Mouse (Mus musculus) hindbrain, embryonic 11.5 days (tissue): ENCODE results near the gene Toporsl. TPM values are rescaled to one million over a fixed set of nuclear protein-coding genes. Genes with fewer than 3 reads are reported as not detected.

Experiments
- ATAC-seq: fragments of 200-750 bp; cut with Nextera tagmentation; 2 replicates; pipeline ENCODE4 v1.8.0; 2017; ENCODE audit warnings: mild to moderate bottlenecking, moderate TSS enrichment, moderate library complexity; ENCODE audit not compliant: low FRiP score
- DNase-seq: peaks from one replicate; pipeline ENCODE4 v3.0.0-alpha.2; 2015; ENCODE audit warnings: low spot score
- H3K27ac ChIP-seq: fragments of 300-500 bp; sonication (generic); 2 replicates; pipeline ENCODE4 v1.5.1; 2014; ENCODE audit warnings: mild to moderate bottlenecking, low read depth, low read length
- H3K27me3 ChIP-seq: fragments of 300-500 bp; sonication (generic); 2 replicates; pipeline ENCODE4 v1.6.1; 2014; ENCODE audit warnings: mild to moderate bottlenecking, low read length, moderate library complexity, mixed read lengths; ENCODE audit not compliant: control insufficient read depth, insufficient read depth
- H3K36me3 ChIP-seq: fragments of 300-500 bp; sonication (generic); 2 replicates; pipeline ENCODE4 v1.6.1; 2014; ENCODE audit warnings: mild to moderate bottlenecking, low read length, moderate library complexity, mixed read lengths; ENCODE audit not compliant: control insufficient read depth, insufficient read depth
- H3K4me1 ChIP-seq: fragments of 300-500 bp; sonication (generic); replicated peaks from 2 replicates; pipeline ENCODE4 v1.6.1; 2014; ENCODE audit warnings: low read length, mixed read lengths; ENCODE audit not compliant: control insufficient read depth, insufficient read depth
- H3K4me2 ChIP-seq: fragments of 300-500 bp; sonication (generic); replicated peaks from 2 replicates; pipeline ENCODE4 v1.6.1; 2014; ENCODE audit warnings: mild to moderate bottlenecking, low read depth, low read length
- H3K4me3 ChIP-seq: fragments of 300-500 bp; sonication (generic); 2 replicates; pipeline ENCODE4 v1.5.1; 2014; ENCODE audit warnings: low read depth, low read length
- H3K9ac ChIP-seq: fragments of 300-500 bp; sonication (generic); 2 replicates; pipeline ENCODE4 v1.6.1; 2014; ENCODE audit warnings: low read depth, low read length
- H3K9me3 ChIP-seq: fragments of 300-500 bp; sonication (generic); 2 replicates; pipeline ENCODE4 v1.6.1; 2016; ENCODE audit warnings: low read length; ENCODE audit not compliant: control insufficient read depth
- WGBS: fragments of 180-500 bp; shearing (Covaris S2); extraction: QIAGEN DNeasy Blood & Tissue Kit; methylation state at CpG from one replicate; pipeline ENCODE4 v1.1.7; 2014; 5-methylcytosine and 5-hydroxymethylcytosine counted together
- polyA plus RNA-seq: library from polyadenylated mRNA; unstranded; fragments of >200 nt; fragmentation: Nextera tagmentation; extraction: Ambion mirVana; gene quantifications from 2 replicates; pipeline ENCODE4 v1.2.1, GENCODE M21; 2014

The Toporsl gene
- polyA plus RNA-seq = 0.12 TPM in 1 of 2 replicates, not detected in the other

GRCm38 (mm10) chr4:52595927-52596326 is at the start of gene Toporsl:
TSS of gene Toporsl (plus strand) at chr4:52596274.
- no peak within 1 kb of the TSS for H3K4me2 ChIP-seq
- no peak within 1 kb of the TSS for H3K9ac ChIP-seq
- H3K4me1 ChIP-seq = no peaks in the 10 kb centered on the region
- no peaks in the 10 kb centered on the region for H3K36me3 ChIP-seq
- no peaks in the 10 kb centered on the region for H3K27me3 ChIP-seq
- 79% methylated on average over 2 of the region's 2 CpGs for WGBS
- DNase-seq (no peak), ATAC-seq (no peak)
- H3K27ac ChIP-seq = no peak within 1 kb of the TSS
- no peaks in the 10 kb centered on the region for H3K9me3 ChIP-seq
- H3K4me3 ChIP-seq = no peak within 1 kb of the TSS

- Histone ChIP-seq H3K27ac (no peak overlapping the region), H3K27me3 (no peaks in the 10 kb centered on the region), H3K9me3 (no peaks in the 10 kb centered on the region), H3K4me1 (no peaks in the 10 kb centered on the region), H3K9ac (no peak overlapping the region), H3K4me2 (no peak overlapping the region), H3K4me3 (no peak overlapping the region), H3K36me3 (no peaks in the 10 kb centered on the region)
- no peak for ATAC-seq
- no peak for DNase-seq
- 81% methylated on average over 1 of the region's 1 CpGs for WGBS
Measured at GRCm38 (mm10) chr4:52557672-52558071, 38.4 kb upstream of the Toporsl start.

- Histone ChIP-seq H3K36me3 (no peaks in the 10 kb centered on the region), H3K4me2 (no peak overlapping the region), H3K4me1 (no peaks in the 10 kb centered on the region), H3K27me3 (no peaks in the 10 kb centered on the region), H3K27ac (no peak overlapping the region), H3K4me3 (no peak overlapping the region), H3K9me3 (no peaks in the 10 kb centered on the region), H3K9ac (no peak overlapping the region)
- WGBS = 46% methylated on average over 1 of the region's 1 CpGs
- 0 out of 2 replicates have a peak, but pooled peaks have one; percentile 57 for ATAC-seq
- DNase-seq = no peak
Measured at GRCm38 (mm10) chr4:52558080-52558479, 38.0 kb upstream of the Toporsl start.

GRCm38 (mm10) chr4:52563859-52564258 is 32.2 kb upstream of the Toporsl start:
- 88% methylated on average over 1 of the region's 1 CpGs for WGBS
- no peaks in the 10 kb centered on the region for H3K9me3 ChIP-seq
- H3K27me3 ChIP-seq = no peaks in the 10 kb centered on the region
- DNase-seq (no peak), ATAC-seq (no peak)
- H3K36me3 ChIP-seq = no peaks in the 10 kb centered on the region
- H3K4me3 ChIP-seq = no peak overlapping the region
- H3K4me1 ChIP-seq = no peaks in the 10 kb centered on the region
- H3K27ac ChIP-seq = no peak overlapping the region
- H3K9ac ChIP-seq = no peak overlapping the region
- no peak overlapping the region for H3K4me2 ChIP-seq

GRCm38 (mm10) chr4:52586194-52586734 is 9.8 kb upstream of the Toporsl start:
- H3K9me3 ChIP-seq = no peaks in the 10 kb centered on the region
- H3K27me3 ChIP-seq = no peaks in the 10 kb centered on the region
- no peak for DNase-seq
- WGBS = 76% methylated on average over 6 of the region's 6 CpGs
- no peak overlapping the region for H3K27ac ChIP-seq
- no peaks in the 10 kb centered on the region for H3K4me1 ChIP-seq
- no peak overlapping the region for H3K9ac ChIP-seq
- H3K4me2 ChIP-seq = no peak overlapping the region
- no peaks in the 10 kb centered on the region for H3K36me3 ChIP-seq
- peak; percentile 57 for ATAC-seq
- no peak overlapping the region for H3K4me3 ChIP-seq

GRCm38 (mm10) chr4:52593821-52594356 is 2.2 kb upstream of the Toporsl start:
- ATAC-seq (no peak), DNase-seq (no peak)
- 80% methylated on average over 4 of the region's 4 CpGs for WGBS
- Histone ChIP-seq H3K9me3 (no peaks in the 10 kb centered on the region), H3K4me2 (no peak overlapping the region), H3K9ac (no peak overlapping the region), H3K27ac (no peak overlapping the region), H3K4me1 (no peaks in the 10 kb centered on the region), H3K27me3 (no peaks in the 10 kb centered on the region), H3K4me3 (no peak overlapping the region), H3K36me3 (no peaks in the 10 kb centered on the region)

GRCm38 (mm10) chr4:52594632-52595031 is 1.4 kb upstream of the Toporsl start:
- WGBS = 89% methylated on average over 13 of the region's 13 CpGs
- Histone ChIP-seq H3K27me3 (no peaks in the 10 kb centered on the region), H3K4me1 (no peaks in the 10 kb centered on the region), H3K4me2 (no peak overlapping the region), H3K4me3 (no peak overlapping the region), H3K9me3 (no peaks in the 10 kb centered on the region), H3K27ac (no peak overlapping the region), H3K9ac (no peak overlapping the region), H3K36me3 (no peaks in the 10 kb centered on the region)
- DNase-seq (no peak), ATAC-seq (no peak)

GRCm38 (mm10) chr4:52598180-52598881 is 2.3 kb downstream of the Toporsl start:
- H3K27ac ChIP-seq = no peak overlapping the region
- ATAC-seq = peak; percentile 84
- WGBS = 57% methylated on average over 7 of the region's 7 CpGs

GRCm38 (mm10) chr4:52606923-52607322 is 10.8 kb downstream of the Toporsl start:
- DNase-seq = no peak
- no peak overlapping the region for H3K9ac ChIP-seq
- H3K4me3 ChIP-seq = no peak overlapping the region
- no peak overlapping the region for H3K4me2 ChIP-seq
- no peaks in the 10 kb centered on the region for H3K27me3 ChIP-seq
- WGBS = 72% methylated on average over 3 of the region's 3 CpGs
- H3K9me3 ChIP-seq = no peaks in the 10 kb centered on the region
- H3K27ac ChIP-seq = no peak overlapping the region
- no peaks in the 10 kb centered on the region for H3K4me1 ChIP-seq
- H3K36me3 ChIP-seq = no peaks in the 10 kb centered on the region
- ATAC-seq = no peak

More at GRCm38 (mm10) chr4:52598180-52598881, 2.3 kb downstream of the Toporsl start:
- H3K9me3 ChIP-seq = no peaks in the 10 kb centered on the region
- DNase-seq = peak; percentile 31
- H3K36me3 ChIP-seq = no peaks in the 10 kb centered on the region
- no peak overlapping the region for H3K4me3 ChIP-seq
- H3K4me1 ChIP-seq = no peaks in the 10 kb centered on the region
- no peaks in the 10 kb centered on the region for H3K27me3 ChIP-seq
- H3K4me2 ChIP-seq = no peak overlapping the region
- no peak overlapping the region for H3K9ac ChIP-seq
